Mouse (Mus musculus) kidney, adult 2 months (tissue): ENCODE data around the gene Myrf.

Experiments
- CTCF ChIP-seq: fragments of 200-500 bp; conservative IDR thresholded peaks from 2 replicates; pipeline ENCODE4 v1.5.1; 2011; ENCODE audit warnings: low read depth, mild to moderate bottlenecking, control low read depth, low read length, moderate library complexity, mixed read lengths; ENCODE audit not compliant: insufficient read depth, insufficient read length
- POLR2A ChIP-seq: fragments of 200-500 bp; IDR thresholded peaks from one replicate; pipeline ENCODE4 v1.6.1; 2011; ENCODE audit warnings: low read depth, low read length, control low read depth

GRCm38 (mm10) chr19:10231016-10231415 lies 9.5 kb downstream of the Myrf start:
- TF ChIP-seq CTCF (no peak), POLR2A (no peak)
